Mouse (Mus musculus) testis, adult 2 months (tissue): ENCODE results near the gene Acvr1. TPM values are rescaled to one million over a fixed set of nuclear protein-coding genes. Genes with fewer than 3 reads are reported as not detected.
A peak's percentile ranks its signal among the peaks of the same experiment; 100 is the strongest.

Experiments
- H3K27ac ChIP-seq: fragments of 200-500 bp; 2 replicates; pipeline ENCODE4 v1.5.1; 2012; ENCODE audit warnings: low read depth, low read length; ENCODE audit not compliant: control insufficient read depth, insufficient read depth
- H3K27me3 ChIP-seq: fragments of 200-500 bp; 2 replicates; pipeline ENCODE4 v1.6.1; 2012; ENCODE audit warnings: mild to moderate bottlenecking, low read length, moderate library complexity; ENCODE audit not compliant: control insufficient read depth, insufficient read depth
- H3K36me3 ChIP-seq: fragments of 200-500 bp; 2 replicates; pipeline ENCODE4 v1.6.1; 2012; ENCODE audit warnings: mild to moderate bottlenecking, low read length; ENCODE audit not compliant: control insufficient read depth, insufficient read depth
- H3K4me1 ChIP-seq: fragments of 200-500 bp; 2 replicates; pipeline ENCODE4 v1.6.1; 2012; ENCODE audit warnings: low read length; ENCODE audit not compliant: control insufficient read depth, insufficient read depth
- H3K4me3 ChIP-seq: fragments of 200-500 bp; 2 replicates; pipeline ENCODE4 v1.5.1; 2012; ENCODE audit warnings: low read depth, mild to moderate bottlenecking, low read length, moderate library complexity, mixed read lengths; ENCODE audit not compliant: control insufficient read depth
- CTCF ChIP-seq: fragments of 200-500 bp; IDR thresholded peaks from 2 replicates; pipeline ENCODE4 v1.5.1; 2012; ENCODE audit warnings: low read depth, mild to moderate bottlenecking, inconsistent platforms, low read length, moderate library complexity; ENCODE audit not compliant: control insufficient read depth, insufficient read depth, insufficient replicate concordance
- POLR2A ChIP-seq: fragments of 200-500 bp; IDR thresholded peaks from 2 replicates; pipeline ENCODE4 v1.6.1; 2012; ENCODE audit warnings: low read depth, mild to moderate bottlenecking, inconsistent platforms, low read length, moderate library complexity; ENCODE audit not compliant: control insufficient read depth
- polyA plus RNA-seq: library from polyadenylated mRNA; depleted of rRNA; stranded (reverse); fragments of >200 nt; gene quantifications from 2 replicates; pipeline ENCODE4 v1.2.3, GENCODE M21; 2012

Acvr1 gene
- polyA plus RNA-seq, 1 experiment: 2.0 TPM

GRCm38 (mm10) chr2:58485152-58485551 lies 81.8 kb downstream of the Acvr1 start:
- Histone ChIP-seq H3K4me1 (no peaks in the 10 kb centered on the region), H3K4me3 (no peak overlapping the region), H3K36me3 (no peaks in the 10 kb centered on the region), H3K27me3 (no peaks in the 10 kb centered on the region), H3K27ac (no peak overlapping the region)
- no peak for TF ChIP-seq POLR2A
- no peak for TF ChIP-seq CTCF

GRCm38 (mm10) chr2:58484284-58484965 lies 82.5 kb downstream of the Acvr1 start:
- no peaks in the 10 kb centered on the region for H3K36me3 ChIP-seq
- TF ChIP-seq POLR2A (no peak), CTCF (no peak)
- H3K27me3 ChIP-seq: no peaks in the 10 kb centered on the region
- H3K4me1 ChIP-seq: no peaks in the 10 kb centered on the region
- no peak overlapping the region for H3K4me3 ChIP-seq
- H3K27ac ChIP-seq: no peak overlapping the region

- Histone ChIP-seq H3K36me3 (no peaks in the 10 kb centered on the region), H3K27me3 (no peaks in the 10 kb centered on the region)
Observed at GRCm38 (mm10) chr2:58481450-58482100, 85.4 kb downstream of the Acvr1 start.

GRCm38 (mm10) chr2:58480764-58481163 lies 86.2 kb downstream of the Acvr1 start:
- no peaks in the 10 kb centered on the region for H3K4me1 ChIP-seq
- TF ChIP-seq POLR2A: no peak
- TF ChIP-seq CTCF: no peak
- H3K4me3 ChIP-seq: no peak overlapping the region
- H3K36me3 ChIP-seq: no peaks in the 10 kb centered on the region
- 0 out of 2 replicates have a peak overlapping the region, but pooled peaks have one; percentile 1 for H3K27ac ChIP-seq
- H3K27me3 ChIP-seq: no peaks in the 10 kb centered on the region

More at GRCm38 (mm10) chr2:58481450-58482100, 85.4 kb downstream of the Acvr1 start:
- Histone ChIP-seq H3K27ac (no peak overlapping the region), H3K4me1 (no peaks in the 10 kb centered on the region), H3K4me3 (no peak overlapping the region)
- TF ChIP-seq CTCF: no peak
- no peak for TF ChIP-seq POLR2A

- Histone ChIP-seq H3K36me3 (no peaks in the 10 kb centered on the region), H3K4me3 (no peak overlapping the region), H3K27ac (no peak overlapping the region), H3K27me3 (no peaks in the 10 kb centered on the region), H3K4me1 (no peaks in the 10 kb centered on the region)
- TF ChIP-seq CTCF (no peak), POLR2A (no peak)
Observed at GRCm38 (mm10) chr2:58479536-58479935, 87.4 kb downstream of the Acvr1 start.

- H3K27me3 ChIP-seq: no peaks in the 10 kb centered on the region
- TF ChIP-seq CTCF: no peak
- TF ChIP-seq POLR2A: no peak
Observed at GRCm38 (mm10) chr2:58478144-58478543, 88.8 kb downstream of the Acvr1 start.

GRCm38 (mm10) chr2:58476956-58477715 lies 89.8 kb downstream of the Acvr1 start:
- Histone ChIP-seq H3K27ac (no peak overlapping the region), H3K4me3 (no peak overlapping the region), H3K4me1 (no peaks in the 10 kb centered on the region), H3K27me3 (no peaks in the 10 kb centered on the region), H3K36me3 (no peaks in the 10 kb centered on the region)
- TF ChIP-seq POLR2A: no peak
- peak; percentile 29; the same call in 1 of the 2 replicates for TF ChIP-seq CTCF

More at GRCm38 (mm10) chr2:58478144-58478543, 88.8 kb downstream of the Acvr1 start:
- no peak overlapping the region for H3K4me3 ChIP-seq
- H3K4me1 ChIP-seq: no peaks in the 10 kb centered on the region
- no peak overlapping the region for H3K27ac ChIP-seq
- no peaks in the 10 kb centered on the region for H3K36me3 ChIP-seq
